Mouse (Mus musculus) adrenal gland, postnatal 0 days (tissue): ENCODE measurements around the gene Olfr1043. TPM values are rescaled to one million over a fixed set of nuclear protein-coding genes. Genes with fewer than 3 reads are reported as not detected.

Experiments
- polyA plus RNA-seq: library from polyadenylated mRNA; unstranded; fragments of >200 nt; fragmentation: Nextera tagmentation; extraction: Ambion mirVana; gene quantifications from 2 replicates; pipeline ENCODE4 v1.2.1, GENCODE M21; 2015

Olfr1043 gene
- polyA plus RNA-seq = not detected in 2 replicates

GRCm38 (mm10) chr2:86167422-86167821 is at the start of gene Olfr1043:
TSS of gene Olfr1043 (minus strand) at chr2:86167522.

GRCm38 (mm10) chr2:86202909-86203308 is 35.6 kb upstream of the Olfr1043 start, which contains the start of gene Olfr1045:
TSS of gene Olfr1045 (minus strand) at chr2:86203009.

GRCm38 (mm10) chr2:86185583-86185982 is 18.3 kb upstream of the Olfr1043 start, which contains the start of gene Olfr52:
TSS of gene Olfr52 (minus strand) at chr2:86185683.

GRCm38 (mm10) chr2:86177720-86178119 is 10.4 kb upstream of the Olfr1043 start, which contains the start of gene Olfr1044:
TSS of gene Olfr1044 (minus strand) at chr2:86177820.

GRCm38 (mm10) chr2:86161738-86162137 is 5.6 kb downstream of the Olfr1043 start, which contains the start of gene Olfr1042:
TSS of gene Olfr1042 (minus strand) at chr2:86161838.

GRCm38 (mm10) chr2:86146632-86147031 is 20.7 kb downstream of the Olfr1043 start, which contains the start of gene Olfr1040:
TSS of gene Olfr1040 (minus strand) at chr2:86146732.

GRCm38 (mm10) chr2:86135828-86136227 is 31.5 kb downstream of the Olfr1043 start, which contains the start of gene Olfr1039:
TSS of gene Olfr1039 (minus strand) at chr2:86135928.

Other genes starting within 250 kb of the Olfr1043 start
- not detected in 2 replicates for gene Olfr1026, start 246.0 kb downstream of the Olfr1043 start, polyA plus RNA-seq
- gene Olfr1028, start 217.1 kb downstream of the Olfr1043 start, polyA plus RNA-seq = not detected in 2 replicates
- not detected in 2 replicates for gene Olfr1029, start 193.6 kb downstream of the Olfr1043 start, polyA plus RNA-seq
- gene Olfr1030, start 188.2 kb downstream of the Olfr1043 start, polyA plus RNA-seq = not detected in 2 replicates
- gene Olfr1031, start 177.2 kb downstream of the Olfr1043 start, polyA plus RNA-seq = not detected in 2 replicates
- not detected in 2 replicates for gene Olfr1032, start 162.0 kb downstream of the Olfr1043 start, polyA plus RNA-seq
- gene Olfr1033, start 146.9 kb downstream of the Olfr1043 start, polyA plus RNA-seq = 6.6 and 7.4 TPM in 2 replicates
- 0.05 and 0.08 TPM in 2 replicates for gene Olfr1034, start 121.7 kb downstream of the Olfr1043 start, polyA plus RNA-seq
- not detected in 2 replicates for gene Olfr1036, start 93.5 kb downstream of the Olfr1043 start, polyA plus RNA-seq
- not detected in 2 replicates for gene Olfr1037, start 80.1 kb downstream of the Olfr1043 start, polyA plus RNA-seq
- gene Olfr1039, start 31.6 kb downstream of the Olfr1043 start, polyA plus RNA-seq = not detected in 2 replicates
- gene Olfr1040, start 20.8 kb downstream of the Olfr1043 start, polyA plus RNA-seq = not detected in 2 replicates
- gene Olfr1042, start 5.7 kb downstream of the Olfr1043 start, polyA plus RNA-seq = 0.08 TPM in 1 of 2 replicates, not detected in the other
- gene Olfr1044, start 10.3 kb upstream of the Olfr1043 start, polyA plus RNA-seq = not detected in 2 replicates
- not detected in 2 replicates for gene Olfr52, start 18.2 kb upstream of the Olfr1043 start, polyA plus RNA-seq
- gene Olfr1045, start 35.5 kb upstream of the Olfr1043 start, polyA plus RNA-seq = not detected in 2 replicates
- not detected in 2 replicates for gene Olfr1046, start 51.8 kb upstream of the Olfr1043 start, polyA plus RNA-seq
- not detected in 2 replicates for gene Olfr1047, start 63.9 kb upstream of the Olfr1043 start, polyA plus RNA-seq
- not detected in 2 replicates for gene Olfr1048, start 72.8 kb upstream of the Olfr1043 start, polyA plus RNA-seq
- gene Olfr1049, start 90.8 kb upstream of the Olfr1043 start, polyA plus RNA-seq = not detected in 2 replicates
- not detected in 2 replicates for gene Olfr1051, start 111.6 kb upstream of the Olfr1043 start, polyA plus RNA-seq
- gene Olfr1052, start 124.9 kb upstream of the Olfr1043 start, polyA plus RNA-seq = not detected in 2 replicates
- gene Olfr1053, start 147.8 kb upstream of the Olfr1043 start, polyA plus RNA-seq = not detected in 2 replicates
- gene Olfr1054, start 167.9 kb upstream of the Olfr1043 start, polyA plus RNA-seq = not detected in 2 replicates
- not detected in 2 replicates for gene Olfr1055, start 182.8 kb upstream of the Olfr1043 start, polyA plus RNA-seq
- not detected in 2 replicates for gene Olfr1056, start 194.9 kb upstream of the Olfr1043 start, polyA plus RNA-seq
- gene Olfr1057, start 210.9 kb upstream of the Olfr1043 start, polyA plus RNA-seq = not detected in 2 replicates
- not detected in 2 replicates for gene Olfr1058, start 221.0 kb upstream of the Olfr1043 start, polyA plus RNA-seq
- not detected in 2 replicates for gene Olfr1061, start 246.5 kb upstream of the Olfr1043 start, polyA plus RNA-seq